Mouse (Mus musculus): ENCODE measurements around the gene Grik1. TPM values are rescaled to one million over a fixed set of nuclear protein-coding genes. Genes with fewer than 3 reads are reported as not detected.

The Grik1 gene
- polyA plus RNA-seq, 2 experiments from 2014 or later = not detected

- no peak for ATAC-seq
Measured at GRCm38 (mm10) chr16:87853451-87854085, 436.5 kb downstream of the Grik1 start.

DNA sequence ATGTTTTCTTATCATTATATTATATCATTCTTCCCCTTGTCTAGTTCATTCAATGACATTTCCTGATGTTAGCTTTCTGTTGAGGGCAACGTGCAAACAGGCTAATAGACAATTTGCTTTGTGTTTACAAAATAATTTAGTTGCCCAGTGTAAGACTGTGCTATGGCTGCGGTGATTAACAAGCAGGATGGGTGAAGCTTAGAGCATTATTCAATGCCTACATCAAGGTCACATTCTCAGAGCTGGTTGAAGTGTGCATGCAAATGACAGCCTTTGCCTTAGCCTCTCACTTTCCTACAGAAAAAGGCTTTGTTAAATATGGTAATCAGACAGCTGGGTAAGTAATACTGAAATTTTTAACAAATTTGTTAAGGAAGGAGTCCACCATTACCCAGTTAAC lies 438.5 kb downstream of the Grik1 start:
- ATAC-seq = no peak

DNA sequence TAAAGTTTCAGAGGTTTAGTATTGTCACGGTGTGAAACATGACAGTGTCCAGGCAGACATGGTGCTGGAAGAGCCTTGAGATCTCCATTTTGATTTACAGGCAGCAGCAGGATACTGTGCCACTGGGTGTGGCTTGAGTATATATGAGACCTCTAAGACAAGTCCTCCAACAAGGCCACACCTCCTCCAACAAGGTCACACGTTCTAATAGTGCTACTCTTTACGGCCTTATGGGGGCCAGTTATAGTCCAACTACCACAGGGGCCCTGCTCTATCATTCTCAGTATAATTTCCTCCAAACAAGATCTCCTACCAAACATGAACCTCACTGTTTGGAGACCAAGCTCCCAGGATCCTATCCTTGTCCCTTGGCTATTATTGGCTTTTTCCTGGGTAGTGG lies 441.3 kb downstream of the Grik1 start:
- ATAC-seq = no peak

Other genes starting within 250 kb of the Grik1 start
- not detected for gene Cldn17, start 216.7 kb upstream of the Grik1 start, polyA plus RNA-seq (2017; shearing (Covaris generic))